Mouse (Mus musculus): Measurements from ENCODE around the gene Eif3k.

Gene Eif3k

DNA sequence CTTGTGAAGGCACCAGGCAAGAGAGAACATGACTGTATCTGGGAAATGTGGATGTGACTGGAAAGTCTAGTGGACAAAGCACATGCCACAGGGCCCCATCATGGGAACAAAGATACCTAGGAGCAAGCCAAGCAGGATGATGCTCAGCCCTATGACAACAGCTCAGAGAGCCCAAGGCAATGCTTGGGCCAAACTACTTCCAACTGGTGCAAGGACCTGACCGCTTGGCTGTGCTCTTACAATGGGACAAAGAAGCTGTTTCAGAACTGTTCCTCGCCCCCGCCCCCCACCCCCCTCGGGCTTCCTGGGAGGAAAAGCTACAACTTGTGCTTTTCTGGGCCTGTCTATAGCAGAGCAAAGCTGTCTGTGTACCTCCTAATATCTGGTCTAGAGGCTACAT, 43.0 kb downstream of the Eif3k start:
- no peak for DNase-seq (ENCODE audit: low spot score)

DNA sequence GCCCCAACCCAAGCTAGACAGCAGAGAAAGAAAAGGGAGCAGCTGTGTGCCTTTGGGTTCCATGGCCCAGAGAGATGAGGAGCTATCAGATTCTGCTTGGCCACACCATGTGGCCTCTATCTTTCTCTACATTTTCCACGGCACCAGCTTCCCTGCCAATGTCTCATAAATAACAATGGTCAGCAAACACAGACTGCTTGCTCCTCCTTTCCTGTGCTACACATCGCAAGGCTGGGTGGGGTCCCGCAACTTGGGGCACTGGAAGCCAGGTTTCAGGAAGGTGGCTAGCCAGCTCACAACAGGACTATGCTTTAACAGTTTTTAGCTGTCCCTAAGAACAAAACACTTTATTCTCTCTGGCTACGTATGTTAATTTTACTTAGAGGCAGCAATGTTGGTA, 44.9 kb downstream of the Eif3k start:
- no peak for DNase-seq (ENCODE audit: low spot score)

DNA sequence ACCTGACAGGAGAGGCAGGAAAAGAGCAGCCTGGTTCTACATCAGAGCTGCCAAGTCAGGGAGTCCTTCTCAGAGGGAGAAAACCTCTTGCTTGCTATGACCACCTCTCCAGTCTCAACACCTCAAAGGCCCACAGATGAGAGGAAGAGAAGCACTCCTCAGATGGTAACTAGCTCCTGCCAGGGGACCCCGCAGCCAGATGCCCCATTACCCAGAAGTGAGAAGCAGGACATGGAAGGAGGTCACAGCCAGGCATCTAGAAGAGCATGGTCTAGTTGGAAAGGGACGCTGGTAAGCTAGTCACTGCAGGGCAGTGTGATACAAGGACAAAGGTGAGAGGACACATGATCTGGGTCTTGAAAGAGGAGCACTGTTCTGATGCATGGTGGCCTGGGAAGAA, 47.8 kb downstream of the Eif3k start:
- DNase-seq (ENCODE audit: low spot score), result no peak

DNA sequence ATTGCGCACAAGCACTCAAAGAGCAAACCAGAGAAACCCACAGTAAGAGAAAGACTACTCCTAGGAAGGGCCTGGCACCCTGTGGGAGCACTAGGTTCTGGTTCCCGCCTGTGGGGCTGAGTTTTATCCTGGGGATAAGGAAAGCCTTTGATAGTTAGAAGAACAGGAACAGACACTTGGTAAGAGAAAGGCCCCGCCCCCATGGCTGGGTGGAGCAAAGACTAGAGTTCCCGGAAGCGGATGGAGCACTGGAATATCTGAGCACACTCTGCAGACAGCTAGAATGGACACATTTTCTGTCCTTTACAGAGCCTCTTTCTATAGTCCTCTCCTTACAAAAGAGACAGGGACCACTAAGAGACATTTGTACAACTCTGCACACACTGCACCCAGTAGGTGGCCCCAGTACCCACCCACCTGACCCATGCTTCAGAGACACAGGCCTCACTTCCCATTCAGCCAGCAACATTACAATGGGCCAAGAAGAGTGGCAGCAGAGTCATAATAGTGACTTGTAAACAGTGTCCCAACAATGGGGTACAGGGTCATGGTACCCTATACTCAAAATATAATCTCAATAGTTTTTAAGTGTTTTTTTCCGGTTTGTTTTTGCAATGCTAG, 49.1 kb downstream of the Eif3k start:
- DNase-seq (ENCODE audit: low spot score), result no peak

DNA sequence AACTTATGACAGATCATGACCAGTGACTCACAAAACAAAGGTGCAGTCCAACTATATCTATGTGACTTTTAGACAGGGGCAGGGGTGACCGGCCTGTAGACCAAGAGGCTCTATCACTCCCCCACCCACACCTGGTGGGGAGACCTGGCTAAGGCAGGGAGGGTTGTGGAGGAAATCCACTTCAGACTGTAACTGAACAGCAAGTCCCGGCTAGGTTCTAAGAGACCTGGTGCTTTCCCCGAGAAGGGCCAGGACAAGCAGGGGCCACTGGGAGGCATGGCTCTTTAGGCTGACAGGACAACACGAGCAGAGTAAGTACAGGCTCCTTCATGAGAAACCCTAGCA, 50.0 kb downstream of the Eif3k start:
- DNase-seq (ENCODE audit: low spot score), result no peak

DNA sequence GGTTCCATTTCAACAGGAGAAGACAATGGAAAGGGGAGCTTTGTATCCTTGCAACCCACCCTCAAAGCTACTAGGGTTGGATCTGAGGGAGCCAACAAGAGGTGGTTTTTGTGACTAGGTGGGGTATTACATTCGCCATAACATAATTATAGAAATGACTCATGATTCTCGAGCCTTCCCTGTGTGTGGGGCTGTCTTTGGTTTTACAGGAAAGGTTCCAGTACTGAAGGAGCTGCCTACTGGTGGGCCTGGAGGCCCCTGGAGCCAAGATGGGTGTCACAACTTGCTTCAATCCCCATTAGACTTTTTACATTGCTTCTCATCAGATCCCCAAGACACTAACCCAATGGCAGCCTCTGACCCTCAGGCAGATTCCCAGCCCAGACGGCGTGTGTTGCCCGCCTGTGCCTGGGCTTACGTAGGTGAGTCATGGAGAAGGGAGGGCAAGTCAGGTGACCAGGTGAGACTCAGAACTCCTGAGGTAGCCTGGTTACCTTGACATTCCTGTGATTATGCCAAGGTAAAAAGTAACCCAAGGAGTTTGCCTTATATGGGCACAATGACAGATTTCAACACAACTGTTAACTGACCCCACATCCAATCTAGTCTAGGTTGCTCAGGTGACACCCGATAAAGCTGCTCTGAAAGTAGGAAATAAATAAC, 50.5 kb downstream of the Eif3k start:
- no peak for DNase-seq (ENCODE audit: low spot score)

DNA sequence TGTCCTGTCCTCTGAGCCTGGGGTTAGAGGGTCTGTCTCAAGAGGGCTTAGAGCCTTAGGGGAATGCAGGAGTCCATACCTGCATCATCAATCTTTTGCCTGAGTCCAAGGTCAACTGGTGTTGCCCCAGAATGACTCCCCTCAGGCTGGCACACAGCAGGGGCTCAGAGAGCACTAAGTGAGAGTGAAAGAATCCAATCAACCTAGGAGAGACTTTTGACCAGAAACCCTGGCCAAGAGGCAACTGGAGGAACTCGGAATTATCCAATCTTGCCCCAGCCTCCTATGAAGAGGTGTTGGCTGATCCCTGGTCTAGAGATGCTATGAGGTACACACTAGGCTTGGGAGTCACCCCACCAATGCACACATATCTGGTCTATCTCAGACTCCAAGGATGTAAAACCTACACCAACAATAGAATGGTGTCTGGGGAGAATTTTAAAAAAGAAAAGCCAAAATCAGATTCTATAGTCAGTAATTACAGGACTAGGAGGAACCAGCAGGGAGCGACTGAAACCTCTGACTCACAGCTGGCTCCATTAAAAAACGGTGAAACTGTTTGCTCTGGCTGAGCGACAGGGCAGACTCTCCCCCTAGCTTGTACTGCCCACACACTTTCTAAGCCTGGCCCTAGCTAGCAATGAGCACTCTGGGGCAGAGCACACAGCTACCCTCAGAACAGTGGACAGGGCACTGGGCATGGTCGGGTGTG, 51.2 kb downstream of the Eif3k start:
- DNase-seq (ENCODE audit: low spot score), result no peak

DNA sequence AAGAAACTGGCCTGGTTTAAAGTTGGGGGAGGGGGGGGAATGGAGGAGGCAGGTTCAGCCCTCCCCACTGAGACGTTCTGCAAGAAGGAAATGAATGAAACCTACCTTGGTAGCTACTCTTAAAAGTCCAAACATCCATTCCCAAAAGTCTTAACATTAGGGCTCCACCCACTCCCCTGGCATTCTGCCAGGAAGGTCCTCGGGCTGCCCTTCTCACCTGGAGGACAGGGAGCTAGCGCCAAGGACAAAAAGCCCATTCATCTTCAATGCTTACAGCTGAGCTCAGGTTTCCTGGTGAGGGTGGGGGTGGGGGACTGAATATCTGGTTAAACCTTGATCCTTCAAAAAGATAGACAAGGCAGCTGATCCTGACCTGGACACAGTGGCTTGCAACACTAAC, 52.3 kb downstream of the Eif3k start:
- DNase-seq (ENCODE audit: low spot score), result no peak

DNA sequence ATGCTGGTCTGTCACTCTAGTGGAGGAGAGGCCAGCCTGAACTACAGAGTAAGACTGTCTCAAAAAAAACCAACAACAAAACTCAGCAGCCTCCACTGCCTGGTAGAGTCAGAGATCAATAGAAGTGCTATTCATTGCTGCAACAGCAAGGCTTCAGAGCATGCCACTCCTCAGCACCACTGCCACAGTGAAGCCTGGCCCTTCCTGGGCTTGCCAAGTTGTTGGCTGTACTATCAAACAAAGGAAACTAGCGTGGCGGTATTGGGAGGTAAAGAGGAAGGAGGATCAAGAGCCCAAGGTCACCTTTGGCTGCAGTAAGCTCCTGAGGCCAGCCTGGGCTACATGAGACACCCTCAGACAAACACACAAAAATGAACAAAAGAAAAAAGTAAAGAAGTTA, 55.5 kb downstream of the Eif3k start:
- DNase-seq (ENCODE audit: low spot score), result no peak

DNA sequence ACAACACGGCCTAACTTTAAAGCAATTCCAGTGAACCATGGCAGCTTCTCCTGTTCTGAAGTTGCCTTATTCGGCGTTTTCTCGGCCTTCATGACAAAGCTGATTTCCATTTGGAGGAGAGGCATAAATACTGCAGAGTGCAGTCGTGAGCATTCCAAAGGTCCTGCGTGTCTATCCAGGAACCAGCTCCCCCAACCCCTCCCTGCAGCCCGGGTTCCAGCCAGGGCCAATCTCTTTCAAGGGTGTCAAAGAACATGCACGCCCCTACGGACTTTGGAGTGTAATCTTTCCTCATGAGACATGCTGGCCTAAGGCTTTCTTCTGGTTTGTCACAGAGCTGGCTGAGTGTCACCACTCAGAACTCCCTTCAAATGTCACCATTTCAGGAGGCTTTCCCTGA, 56.3 kb downstream of the Eif3k start:
- DNase-seq (ENCODE audit: low spot score), result no peak

DNA sequence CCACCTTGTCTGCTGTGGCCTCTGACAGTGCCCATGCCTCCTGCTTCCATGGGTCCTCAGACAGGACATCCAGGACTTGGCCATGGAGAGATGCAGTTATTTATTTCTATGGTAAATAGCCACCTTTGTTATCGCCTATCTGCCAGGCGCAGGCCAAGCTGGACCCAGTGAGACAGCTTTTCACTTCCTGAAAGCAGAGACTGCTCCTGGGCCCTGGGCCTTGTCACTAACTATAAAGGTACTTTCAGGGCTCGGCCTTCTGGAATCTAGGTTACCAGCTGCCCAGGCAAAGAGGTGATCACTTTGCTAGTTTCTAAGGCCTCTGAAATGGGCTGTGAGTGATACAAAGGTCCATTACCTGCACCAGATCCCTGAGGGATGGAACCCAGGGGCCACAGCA, 56.9 kb downstream of the Eif3k start:
- DNase-seq (ENCODE audit: low spot score), result no peak

DNA sequence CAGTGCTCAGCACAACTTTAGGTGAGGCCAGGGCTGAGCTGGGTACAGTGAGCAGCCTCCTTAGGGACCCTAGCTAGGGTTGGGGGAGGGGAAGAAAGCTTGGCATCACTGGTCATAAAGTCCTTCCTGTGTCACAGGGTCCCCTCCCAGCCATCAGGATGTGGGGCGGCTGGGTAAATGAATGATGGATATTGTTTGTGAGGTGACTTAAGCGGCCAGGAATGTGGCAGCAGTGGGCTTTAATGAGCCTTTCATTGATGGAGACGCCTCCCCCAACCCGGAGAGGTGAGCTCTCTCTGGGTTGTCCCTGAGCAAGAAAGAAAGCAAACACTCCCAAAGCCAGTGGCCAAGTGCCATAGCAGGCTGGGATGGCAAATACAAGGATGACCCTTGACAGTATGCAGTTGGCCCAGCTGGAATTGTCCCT, 57.8 kb downstream of the Eif3k start:
- no peak for DNase-seq (ENCODE audit: low spot score)

DNA sequence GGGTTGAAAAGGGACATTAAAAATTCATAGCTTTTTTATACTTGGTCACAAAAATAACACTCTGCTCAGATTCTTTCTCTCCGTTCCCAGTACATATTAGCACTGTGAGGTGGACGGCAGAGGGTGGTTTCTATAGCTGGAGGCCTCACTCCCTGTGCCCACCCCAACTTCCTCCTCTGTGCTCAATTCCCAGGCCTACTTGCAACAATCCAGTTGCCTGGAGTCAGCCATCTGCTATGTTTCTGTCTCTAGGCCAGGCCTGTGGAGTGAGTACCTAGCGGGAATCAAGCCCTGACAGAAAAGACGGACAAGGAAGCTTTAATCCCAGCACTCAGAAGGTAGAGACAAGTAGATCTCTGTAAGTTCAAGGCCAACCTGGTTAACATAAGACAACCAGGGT, 59.1 kb downstream of the Eif3k start:
- DNase-seq (ENCODE audit: low spot score), result no peak

DNA sequence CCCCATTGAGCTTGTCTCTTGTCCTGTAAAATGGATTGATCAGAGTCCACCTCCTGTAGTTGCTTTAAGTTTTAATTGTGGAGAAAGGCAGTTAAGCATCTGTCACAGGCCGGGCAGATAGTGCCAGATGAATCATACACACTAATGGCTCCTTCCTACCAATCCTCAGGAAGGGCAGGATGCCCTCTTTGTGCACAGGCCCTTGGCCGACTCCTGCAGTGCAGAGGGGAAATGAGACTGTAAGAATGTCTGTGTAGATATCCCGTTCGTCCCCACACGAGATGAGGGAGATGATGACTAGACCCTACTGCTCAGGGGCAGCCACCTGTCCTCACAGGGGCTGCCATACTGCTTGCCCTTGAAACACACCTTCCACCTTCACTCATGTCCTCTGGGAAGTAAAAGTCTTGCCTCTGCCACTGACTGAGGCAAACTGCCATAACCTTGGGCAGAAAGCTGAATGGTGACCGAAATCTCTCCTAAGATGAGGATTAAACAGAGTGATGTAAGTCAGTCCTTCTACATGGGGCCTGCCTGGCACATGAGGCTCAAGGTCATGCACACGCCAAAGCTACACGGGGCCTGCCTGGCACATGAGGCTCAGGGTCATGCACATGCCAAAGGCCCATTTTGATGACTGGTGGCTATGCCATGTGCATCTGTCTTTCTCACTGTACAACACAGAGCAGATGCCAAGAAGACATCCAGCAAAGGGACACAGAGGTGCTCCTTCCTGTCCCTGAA, 59.8 kb downstream of the Eif3k start:
- DNase-seq (ENCODE audit: low spot score), result no peak
